Mouse (Mus musculus): ENCODE results near the gene Pim3.

Pim3 gene

GRCm38 (mm10) chr15:88858707-88859106 is 3.3 kb upstream of the Pim3 start:
- no peak for DNase-seq

- no peak for DNase-seq
These were observed 2.6 kb upstream of the Pim3 start for GRCm38 (mm10) chr15:88859206-88859970.

- no peak for DNase-seq
These were observed 1.2 kb upstream of the Pim3 start for GRCm38 (mm10) chr15:88860781-88861180.

- DNase-seq: peak; percentile 70
These were observed 1.1 kb downstream of the Pim3 start for GRCm38 (mm10) chr15:88862881-88863694.

GRCm38 (mm10) chr15:88863695-88864231 is 1.8 kb downstream of the Pim3 start:
- DNase-seq: peak; percentile 96

- peak; percentile 46 for DNase-seq
These were observed 2.5 kb downstream of the Pim3 start for GRCm38 (mm10) chr15:88864270-88865030.

- no peak for DNase-seq
These were observed 3.1 kb downstream of the Pim3 start for GRCm38 (mm10) chr15:88865061-88865460.

GRCm38 (mm10) chr15:88865888-88866695 is 4.1 kb downstream of the Pim3 start:
- no peak for DNase-seq

- no peak for DNase-seq
These were observed 5.0 kb downstream of the Pim3 start for GRCm38 (mm10) chr15:88866934-88867356.

- DNase-seq: peak; percentile 73
These were observed 5.5 kb downstream of the Pim3 start for GRCm38 (mm10) chr15:88867368-88868023.

GRCm38 (mm10) chr15:88868024-88868742 is 6.2 kb downstream of the Pim3 start:
- DNase-seq: peak; percentile 59

GRCm38 (mm10) chr15:88870418-88871185 is 8.6 kb downstream of the Pim3 start:
- no peak for DNase-seq

- no peak for DNase-seq
These were observed 12.1 kb downstream of the Pim3 start for GRCm38 (mm10) chr15:88874061-88874460.

- DNase-seq: peak; percentile 3
These were observed 12.5 kb downstream of the Pim3 start for GRCm38 (mm10) chr15:88874477-88874876.

GRCm38 (mm10) chr15:88875625-88876081 is 13.7 kb downstream of the Pim3 start:
- peak; percentile 20 for DNase-seq

- peak; percentile 86 for DNase-seq
These were observed 14.4 kb downstream of the Pim3 start for GRCm38 (mm10) chr15:88876155-88877020.

GRCm38 (mm10) chr15:88877021-88877400 is 15.0 kb downstream of the Pim3 start:
- DNase-seq: no peak

GRCm38 (mm10) chr15:88881253-88882044 is 19.5 kb downstream of the Pim3 start:
- no peak for DNase-seq

All from lung, postnatal 10 days (tissue).